Mouse (Mus musculus) liver, embryonic 14.5 days (tissue): Measurements from ENCODE around the gene Asgr1.

Experiments
- CTCF ChIP-seq: IDR thresholded peaks from 2 replicates; pipeline ENCODE4 v1.5.1; 2016; ENCODE audit warnings: antibody characterized with exemption, low read depth, control low read depth
- EP300 ChIP-seq: IDR thresholded peaks from 2 replicates; pipeline ENCODE4 v1.6.1; 2016; ENCODE audit warnings: antibody characterized with exemption, low read depth

- TF ChIP-seq EP300 (no peak), CTCF (peak; percentile 81)
Measured at GRCm38 (mm10) chr11:70020731-70021263, 33.1 kb upstream of the Asgr1 start.
